Mouse (Mus musculus): ENCODE data around the gene Pnliprp1.
A peak's percentile ranks its signal among the peaks of the same experiment; 100 is the strongest.

Pnliprp1 gene

GRCm38 (mm10) chr19:58728445-58729031 lies at the start of gene Pnliprp1:
TSS of gene Pnliprp1 (plus strand) at chr19:58728887.
- DNase-seq (ENCODE audit: low read depth, low spot score), result no peak

GRCm38 (mm10) chr19:58688933-58689332 lies 39.8 kb upstream of the Pnliprp1 start:
- no peak for DNase-seq (ENCODE audit: low read depth, low spot score)

GRCm38 (mm10) chr19:58695314-58695713 lies 33.4 kb upstream of the Pnliprp1 start:
- no peak for DNase-seq (ENCODE audit: low read depth, low spot score)

GRCm38 (mm10) chr19:58696235-58696634 lies 32.5 kb upstream of the Pnliprp1 start:
- DNase-seq (ENCODE audit: low read depth, low spot score), result no peak

GRCm38 (mm10) chr19:58704556-58704955 lies 24.1 kb upstream of the Pnliprp1 start:
- DNase-seq (ENCODE audit: low read depth, low spot score), result no peak

- no peak for DNase-seq (ENCODE audit: low read depth, low spot score)
These were observed 20.1 kb upstream of the Pnliprp1 start for GRCm38 (mm10) chr19:58708611-58709010.

GRCm38 (mm10) chr19:58717925-58718324 lies 10.8 kb upstream of the Pnliprp1 start:
- no peak for DNase-seq (ENCODE audit: low read depth, low spot score)

GRCm38 (mm10) chr19:58720439-58720838 lies 8.2 kb upstream of the Pnliprp1 start:
- DNase-seq (ENCODE audit: low read depth, low spot score), result no peak

- DNase-seq (ENCODE audit: low read depth, low spot score), result no peak
These were observed 2.1 kb upstream of the Pnliprp1 start for GRCm38 (mm10) chr19:58726551-58726950.

GRCm38 (mm10) chr19:58727756-58728155 lies 931 bp upstream of the Pnliprp1 start:
- DNase-seq (ENCODE audit: low read depth, low spot score), result no peak

- no peak for DNase-seq (ENCODE audit: low read depth, low spot score)
These were observed 4.5 kb downstream of the Pnliprp1 start for GRCm38 (mm10) chr19:58733216-58733615.

- no peak for DNase-seq (ENCODE audit: low read depth, low spot score)
These were observed 9.4 kb downstream of the Pnliprp1 start for GRCm38 (mm10) chr19:58738111-58738510.

GRCm38 (mm10) chr19:58741036-58741435 lies 12.3 kb downstream of the Pnliprp1 start:
- no peak for DNase-seq (ENCODE audit: low read depth, low spot score)

- no peak for DNase-seq (ENCODE audit: low read depth, low spot score)
These were observed 14.0 kb downstream of the Pnliprp1 start for GRCm38 (mm10) chr19:58742711-58743110.

- DNase-seq (ENCODE audit: low read depth, low spot score), result no peak
These were observed 15.0 kb downstream of the Pnliprp1 start for GRCm38 (mm10) chr19:58743736-58744135.

GRCm38 (mm10) chr19:58747498-58748000 lies 18.9 kb downstream of the Pnliprp1 start:
- no peak for DNase-seq (ENCODE audit: low read depth, low spot score)

- DNase-seq (ENCODE audit: low read depth, low spot score), result no peak
These were observed 22.1 kb downstream of the Pnliprp1 start for GRCm38 (mm10) chr19:58750822-58751221.

GRCm38 (mm10) chr19:58751504-58751903 lies 22.8 kb downstream of the Pnliprp1 start:
- DNase-seq (ENCODE audit: low read depth, low spot score), result no peak

- DNase-seq (ENCODE audit: low read depth, low spot score), result no peak
These were observed 30.2 kb downstream of the Pnliprp1 start for GRCm38 (mm10) chr19:58758871-58759270.

- DNase-seq (ENCODE audit: low read depth, low spot score), result no peak
These were observed 30.7 kb downstream of the Pnliprp1 start, which contains the start of gene Pnliprp2 for GRCm38 (mm10) chr19:58759423-58759822. TSS of gene Pnliprp2 (plus strand) at chr19:58759719.

GRCm38 (mm10) chr19:58762316-58762715 lies 33.6 kb downstream of the Pnliprp1 start:
- no peak for DNase-seq (ENCODE audit: low read depth, low spot score)

GRCm38 (mm10) chr19:58762848-58763541 lies 34.3 kb downstream of the Pnliprp1 start:
- peak; percentile 54 for DNase-seq (ENCODE audit: low read depth, low spot score)

GRCm38 (mm10) chr19:58767329-58767728 lies 38.6 kb downstream of the Pnliprp1 start:
- no peak for DNase-seq (ENCODE audit: low read depth, low spot score)

All from retina, postnatal 7 days (tissue).